Mouse (Mus musculus) heart, postnatal 4 days (tissue): Measurements from ENCODE around the gene Slc45a3. TPM values are rescaled to one million over a fixed set of nuclear protein-coding genes. Genes with fewer than 3 reads are reported as not detected.

Experiments used
- DNase-seq: peaks from one replicate; pipeline ENCODE4 v3.0.0; 2021
- total RNA-seq, 2 experiments: library from RNA; stranded (reverse); gene quantifications; 2 replicates each; pipeline ENCODE4 v1.2.3; 2021

Gene Slc45a3
- total RNA-seq, 2 experiments from 2014 or later, result 2.1 to 2.3 TPM

- DNase-seq, result no peak
Measured at GRCm38 (mm10) chr1:132028413-132028812, 65.6 kb downstream of the Slc45a3 start.

GRCm38 (mm10) chr1:132030574-132030973 is 67.8 kb downstream of the Slc45a3 start:
- no peak for DNase-seq

GRCm38 (mm10) chr1:132032172-132032571 is 69.4 kb downstream of the Slc45a3 start:
- DNase-seq, result no peak

Other genes with a start within 250 kb of the Slc45a3 start
- gene Slc26a9, start 218.9 kb upstream of the Slc45a3 start, total RNA-seq, result under 1 TPM in 1 of 2 experiments, not detected in 1; 0.07 TPM
- 1 to 10 TPM; 2.2 to 3.4 TPM for gene Pm20d1, start 165.6 kb upstream of the Slc45a3 start, total RNA-seq
- 10 to 100 TPM; 23.3 to 26.3 TPM for gene Slc41a1, start 135.5 kb upstream of the Slc45a3 start, total RNA-seq
- 10 to 100 TPM; 10.6 to 10.8 TPM for gene Rab29, start 95.7 kb upstream of the Slc45a3 start, total RNA-seq
- 100 to 1,000 TPM; 169 to 172 TPM for gene Nucks1, start 52.4 kb upstream of the Slc45a3 start, total RNA-seq
- 100 to 1,000 TPM; 104 to 110 TPM for gene Elk4, start 44.6 kb downstream of the Slc45a3 start, total RNA-seq
- 1 to 10 TPM; 1.3 to 1.4 TPM for gene Mfsd4a, start 105.1 kb downstream of the Slc45a3 start, total RNA-seq
- 1 to 10 TPM; 7.2 to 8.5 TPM for gene Cdk18, start 176.7 kb downstream of the Slc45a3 start, total RNA-seq
- gene Lemd1, start 228.5 kb downstream of the Slc45a3 start, total RNA-seq, result not detected
- not detected for gene AC124108.1, start 228.5 kb downstream of the Slc45a3 start, total RNA-seq